In the genomic region with DNA sequence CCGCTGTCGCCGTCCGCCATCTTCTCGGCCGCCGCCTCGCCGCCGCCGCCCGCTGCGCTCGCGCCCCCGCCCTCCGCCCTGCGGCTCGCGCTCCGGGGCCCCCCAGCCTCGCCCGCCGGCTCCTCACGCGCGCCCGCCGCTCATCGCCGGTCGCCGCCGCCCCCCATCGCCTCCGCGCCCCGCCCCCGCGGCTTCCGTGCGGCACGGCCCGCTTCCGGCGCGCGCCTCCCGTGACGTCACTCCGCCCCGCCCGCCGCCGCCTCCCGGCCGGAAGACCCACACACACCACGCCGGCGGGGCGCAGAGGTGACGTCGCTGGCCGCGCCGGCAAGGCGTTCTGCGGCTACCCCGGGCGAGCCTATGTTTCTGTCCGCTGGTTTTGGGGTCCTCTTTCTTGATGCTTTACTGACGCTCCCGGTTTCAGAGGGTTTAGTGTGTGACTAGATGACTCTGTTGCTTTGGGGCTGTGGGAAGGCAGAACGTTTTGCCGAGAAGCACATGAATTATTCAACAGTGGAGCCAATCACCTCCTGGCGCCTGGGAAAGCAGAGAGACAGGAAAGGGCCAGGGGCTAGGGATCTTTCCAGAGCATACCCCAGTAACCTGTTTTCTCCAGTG, we compare ENCODE assay signal across 8 mouse cellular contexts. TPM values are rescaled to one million over a fixed set of nuclear protein-coding genes. Genes with fewer than 3 reads are reported as not detected.
DNase-seq lines count a peak whose midpoint lies in the region; ATAC-seq and TF ChIP-seq lines count a peak whose summit lies in the region.

A gene (minus strand): TSS at position 51 of the 618 bp plus-strand sequence.

- H3K9ac ChIP-seq in embryonic facial prominence, embryonic 14.5 days (ENCODE audit: low read depth, low read length): peak within 1 kb of the TSS; percentile 93
- H3K9ac ChIP-seq in limb, embryonic 14.5 days (ENCODE audit: low read depth, low read length, severe bottlenecking): peak within 1 kb of the TSS; percentile 92
- peak within 1 kb of the TSS; percentile 78 for H3K9ac ChIP-seq in midbrain, embryonic 16.5 days (ENCODE audit: low read depth, low read length)

- peaks cover 3% of the 10 kb centered on the region for H3K36me3 ChIP-seq in embryonic facial prominence, embryonic 14.5 days (ENCODE audit: control insufficient read depth, insufficient read depth, low read length)
- peaks cover 12% of the 10 kb centered on the region for H3K36me3 ChIP-seq in limb, embryonic 14.5 days (ENCODE audit: control insufficient read depth, insufficient read depth, low read length)
- H3K36me3 ChIP-seq in midbrain, embryonic 16.5 days (ENCODE audit: control insufficient read depth, insufficient read depth, low read length): no peaks in the 10 kb centered on the region
- peaks cover 5% of the 10 kb centered on the region for H3K36me3 ChIP-seq in spleen, adult 2 months (ENCODE audit: control insufficient read depth, insufficient read depth, low read length)

- peak within 1 kb of the TSS; percentile 100 for H3K27ac ChIP-seq in bone marrow, adult 2 months (ENCODE audit: control insufficient read depth, insufficient read depth, low read depth, low read length, poor library complexity)
- H3K27ac ChIP-seq in embryonic facial prominence, embryonic 14.5 days (replicated peaks; ENCODE audit: low read depth, low read length): peak within 1 kb of the TSS; percentile 97
- H3K27ac ChIP-seq in limb, embryonic 14.5 days (replicated peaks; ENCODE audit: low read depth, low read length): peak within 1 kb of the TSS; percentile 97
- peak within 1 kb of the TSS; percentile 94 for H3K27ac ChIP-seq in midbrain, embryonic 16.5 days (ENCODE audit: low read length)
- peak within 1 kb of the TSS; percentile 99 for H3K27ac ChIP-seq in spleen, adult 2 months (ENCODE audit: insufficient read depth, low read length)

- no peaks in the 10 kb centered on the region for H3K27me3 ChIP-seq in embryonic facial prominence, embryonic 14.5 days (replicated peaks; ENCODE audit: control insufficient read depth, insufficient read depth, low read length)
- no peaks in the 10 kb centered on the region for H3K27me3 ChIP-seq in limb, embryonic 14.5 days (ENCODE audit: control insufficient read depth, insufficient read depth, low read length)
- peaks cover 2% of the 10 kb centered on the region; the same call in 1 of the 2 replicates for H3K27me3 ChIP-seq in midbrain, embryonic 16.5 days (ENCODE audit: control insufficient read depth, insufficient read depth, low read depth, low read length)
- peaks cover 1% of the 10 kb centered on the region; the same call in 1 of the 2 replicates for H3K27me3 ChIP-seq in spleen, adult 2 months (ENCODE audit: control insufficient read depth, insufficient read depth, low read length)

- TF ChIP-seq CTCF in bone marrow, adult 2 months (IDR thresholded peaks at IDR 0.05; ENCODE audit: control insufficient read depth, insufficient read depth, low read length): no peak
- TF ChIP-seq CTCF in spleen, adult 2 months (IDR thresholded peaks at IDR 0.05; ENCODE audit: extremely low read depth, insufficient read depth, insufficient read length, insufficient replicate concordance): no peak

- H3K9me3 ChIP-seq in embryonic facial prominence, embryonic 14.5 days (ENCODE audit: control insufficient read depth, low read length): no peaks in the 10 kb centered on the region
- H3K9me3 ChIP-seq in limb, embryonic 14.5 days (ENCODE audit: control insufficient read depth, low read length): no peaks in the 10 kb centered on the region
- H3K9me3 ChIP-seq in midbrain, embryonic 16.5 days (replicated peaks; ENCODE audit: control insufficient read depth, low read length, poor library complexity, severe bottlenecking): no peaks in the 10 kb centered on the region

- ATAC-seq in embryonic facial prominence, embryonic 14.5 days (ENCODE audit: low read depth): peak; percentile 95
- peak; percentile 94 for ATAC-seq in limb, embryonic 14.5 days (ENCODE audit: low FRiP score, low read depth)
- peak; percentile 95 for ATAC-seq in midbrain, embryonic 16.5 days

- TF ChIP-seq POLR2A in bone marrow, adult 2 months (IDR thresholded peaks at IDR 0.05; ENCODE audit: borderline replicate concordance, control insufficient read depth, low read depth, low read length): peak; percentile 54; the same call in 1 of the 2 replicates
- peak; percentile 84; the same call in 1 of the 2 replicates for TF ChIP-seq POLR2A in limb, embryonic 14.5 days (IDR thresholded peaks at IDR 0.05; ENCODE audit: borderline replicate concordance, extremely low read depth, insufficient read depth, insufficient read length)
- peak; percentile 53 for TF ChIP-seq POLR2A in spleen, adult 2 months (IDR thresholded peaks at IDR 0.05; ENCODE audit: low read depth, low read length)

- peak within 1 kb of the TSS; percentile 90 for H3K4me2 ChIP-seq in embryonic facial prominence, embryonic 14.5 days (ENCODE audit: low read depth, low read length)
- H3K4me2 ChIP-seq in limb, embryonic 14.5 days (replicated peaks; ENCODE audit: low read depth, low read length, severe bottlenecking): peak within 1 kb of the TSS; percentile 85
- H3K4me2 ChIP-seq in midbrain, embryonic 16.5 days (ENCODE audit: low read length): peak within 1 kb of the TSS; percentile 78

- H3K4me1 ChIP-seq in bone marrow, adult 2 months (ENCODE audit: control insufficient read depth, insufficient read depth, low read length): no peaks in the 10 kb centered on the region; the same call in none of the 2 replicates
- peaks cover 29% of the 10 kb centered on the region for H3K4me1 ChIP-seq in embryonic facial prominence, embryonic 14.5 days (ENCODE audit: control insufficient read depth, insufficient read depth, low read length)
- H3K4me1 ChIP-seq in limb, embryonic 14.5 days (ENCODE audit: control insufficient read depth, insufficient read depth, low read length): peaks cover 26% of the 10 kb centered on the region
- peaks cover 32% of the 10 kb centered on the region for H3K4me1 ChIP-seq in midbrain, embryonic 16.5 days (ENCODE audit: control insufficient read depth, insufficient read depth, low read length)
- H3K4me1 ChIP-seq in spleen, adult 2 months (ENCODE audit: control insufficient read depth, insufficient read depth, insufficient read length): peaks cover 4% of the 10 kb centered on the region; the same call in 1 of the 2 replicates

- H3K4me3 ChIP-seq in bone marrow, adult 2 months (replicated peaks; ENCODE audit: control insufficient read depth, low read depth, low read length): peak within 1 kb of the TSS; percentile 96
- H3K4me3 ChIP-seq in embryonic facial prominence, embryonic 14.5 days (ENCODE audit: low read depth, low read length): peak within 1 kb of the TSS; percentile 97
- peak within 1 kb of the TSS; percentile 91 for H3K4me3 ChIP-seq in limb, embryonic 14.5 days (replicated peaks; ENCODE audit: low read length)
- H3K4me3 ChIP-seq in midbrain, embryonic 16.5 days (ENCODE audit: low read depth, low read length): peak within 1 kb of the TSS; percentile 71
- H3K4me3 ChIP-seq in spleen, adult 2 months (ENCODE audit: extremely low read depth, insufficient read depth, insufficient read length): peak within 1 kb of the TSS; percentile 96

- peak; percentile 86 for DNase-seq in 416B (ENCODE audit: low read depth)
- peak; percentile 94 for DNase-seq in embryonic facial prominence, embryonic 14.5 days (ENCODE audit: low spot score)
- peak; percentile 87 to 90 for DNase-seq in heart, adult 9 months (ENCODE audit: low spot score in 2 of 2)
- peak; percentile 89 for DNase-seq in kidney, adult 9 months
- DNase-seq in limb, embryonic 14.5 days (ENCODE audit: low spot score): peak; percentile 81
- DNase-seq in spleen, adult 2 months (ENCODE audit: low read depth in 1 of 2, low spot score in 2 of 2): peak; percentile 74 to 91

- 15% methylated on average over 65 of the region's 76 CpGs for WGBS in bone marrow, adult 2 months
- 1% methylated on average over 5 of the region's 76 CpGs for WGBS in embryonic facial prominence, embryonic 14.5 days
- WGBS in limb, embryonic 14.5 days: 1% methylated on average over 20 of the region's 76 CpGs
- 0% methylated on average over 20 of the region's 76 CpGs for WGBS in midbrain, embryonic 16.5 days
- 9% methylated on average over 75 of the region's 76 CpGs for WGBS in spleen, adult 2 months

RNA-seq across cellular contexts. Expression of the gene that starts here (rescaled TPM):
- 14.7 and 18.0 TPM in 2 replicates for polyA plus RNA-seq in bone marrow, adult 2 months (2011; ENCODE audit: insufficient read depth, insufficient read length, low replicate concordance, missing spikeins)
- polyA plus RNA-seq in embryonic facial prominence, embryonic 14.5 days (2014; fragmentation: Nextera tagmentation; extraction: Ambion mirVana): 28.8 and 29.2 TPM in 2 replicates
- polyA plus RNA-seq in limb, embryonic 14.5 days (2012; rRNA removed): 17.6 and 20.9 TPM in 2 replicates
- 24.8 and 27.1 TPM in 2 replicates for polyA plus RNA-seq in limb, embryonic 14.5 days (2014; fragmentation: Nextera tagmentation; extraction: Ambion mirVana)
- polyA plus RNA-seq in midbrain, embryonic 16.5 days (2015; fragmentation: Nextera tagmentation; extraction: Ambion mirVana): 11.2 and 11.7 TPM in 2 replicates
- polyA plus RNA-seq in spleen, adult 2 months (2012; rRNA removed): 6.3 and 8.7 TPM in 2 replicates

Comparison
In these comparisons a context has a peak if more than half of its experiments do, and no peak if none do; other contexts are left out.
1. Peak in every context shown above with its lines: DNase-seq, ATAC-seq, H3K4me3 ChIP-seq and H3K27ac ChIP-seq.